Mouse (Mus musculus): Measurements from ENCODE around the gene Fcer1g. TPM values are rescaled to one million over a fixed set of nuclear protein-coding genes. Genes with fewer than 3 reads are reported as not detected.

The Fcer1g gene
- total RNA-seq, 2 experiments from 2014 or later, result 23.2 to 46.7 TPM

- no peak for DNase-seq (ENCODE audit: low spot score in 2 of 2)
Measured at GRCm38 (mm10) chr1:171268341-171268740, 34.2 kb upstream of the Fcer1g start.

- DNase-seq (ENCODE audit: low spot score in 2 of 2), result no peak
Measured at GRCm38 (mm10) chr1:171265971-171266744, 32.0 kb upstream of the Fcer1g start.

- no peak for DNase-seq (ENCODE audit: low spot score in 2 of 2)
Measured at GRCm38 (mm10) chr1:171263666-171264461, 29.7 kb upstream of the Fcer1g start.

- no peak for DNase-seq (ENCODE audit: low spot score in 2 of 2)
Measured at GRCm38 (mm10) chr1:171263185-171263611, 29.0 kb upstream of the Fcer1g start.

- DNase-seq (ENCODE audit: low spot score in 2 of 2), result no peak
Measured at GRCm38 (mm10) chr1:171262594-171263130, 28.5 kb upstream of the Fcer1g start.

GRCm38 (mm10) chr1:171260316-171260715 is 26.2 kb upstream of the Fcer1g start:
- no peak for DNase-seq (ENCODE audit: low spot score in 2 of 2)

- DNase-seq (ENCODE audit: low spot score in 2 of 2), result no peak
Measured at GRCm38 (mm10) chr1:171258921-171259320, 24.8 kb upstream of the Fcer1g start.

GRCm38 (mm10) chr1:171257781-171258180 is 23.6 kb upstream of the Fcer1g start:
- DNase-seq (ENCODE audit: low spot score in 2 of 2), result no peak

GRCm38 (mm10) chr1:171256937-171257548 is 22.9 kb upstream of the Fcer1g start:
- DNase-seq (ENCODE audit: low spot score in 2 of 2), result peak in 1 of 2 experiments; percentile 63

GRCm38 (mm10) chr1:171256095-171256818 is 22.1 kb upstream of the Fcer1g start:
- no peak for DNase-seq (ENCODE audit: low spot score in 2 of 2)

- DNase-seq (ENCODE audit: low spot score in 2 of 2), result no peak
Measured at GRCm38 (mm10) chr1:171252415-171252814, 18.2 kb upstream of the Fcer1g start.

GRCm38 (mm10) chr1:171251594-171252324 is 17.6 kb upstream of the Fcer1g start:
- no peak for DNase-seq (ENCODE audit: low spot score in 2 of 2)

GRCm38 (mm10) chr1:171250680-171251593 is 16.8 kb upstream of the Fcer1g start, which contains the start of gene Ndufs2:
Ndufs2 (minus strand) TSS chr1:171251388.
- DNase-seq (ENCODE audit: low spot score in 2 of 2), result no peak

GRCm38 (mm10) chr1:171249913-171250600 is 15.9 kb upstream of the Fcer1g start, which contains the start of gene Adamts4:
Adamts4 (plus strand) TSS chr1:171250421.
- DNase-seq (ENCODE audit: low spot score in 2 of 2), result no peak

- DNase-seq (ENCODE audit: low spot score in 2 of 2), result no peak
Measured at GRCm38 (mm10) chr1:171248386-171249226, 14.4 kb upstream of the Fcer1g start.

GRCm38 (mm10) chr1:171247916-171248315 is 13.8 kb upstream of the Fcer1g start:
- DNase-seq (ENCODE audit: low spot score in 2 of 2), result no peak

GRCm38 (mm10) chr1:171247453-171247841 is 13.3 kb upstream of the Fcer1g start:
- DNase-seq (ENCODE audit: low spot score in 2 of 2), result peak in 1 of 2 experiments; percentile 52

Measured in adrenal gland, adult 18-20 months (tissue).